Mouse (Mus musculus): ENCODE results near the gene Litaf. TPM values are rescaled to one million over a fixed set of nuclear protein-coding genes. Genes with fewer than 3 reads are reported as not detected.
A peak's percentile ranks its signal among the peaks of the same experiment; 100 is the strongest.
"Not testable (repeated sequence)": the region's sequence is repeated elsewhere in the genome, so short reads cannot be mapped to it uniquely, and the experiment has no call there.

Gene Litaf
- polyA plus RNA-seq, 1 experiment from 2014 or later: 31.6 TPM

DNA sequence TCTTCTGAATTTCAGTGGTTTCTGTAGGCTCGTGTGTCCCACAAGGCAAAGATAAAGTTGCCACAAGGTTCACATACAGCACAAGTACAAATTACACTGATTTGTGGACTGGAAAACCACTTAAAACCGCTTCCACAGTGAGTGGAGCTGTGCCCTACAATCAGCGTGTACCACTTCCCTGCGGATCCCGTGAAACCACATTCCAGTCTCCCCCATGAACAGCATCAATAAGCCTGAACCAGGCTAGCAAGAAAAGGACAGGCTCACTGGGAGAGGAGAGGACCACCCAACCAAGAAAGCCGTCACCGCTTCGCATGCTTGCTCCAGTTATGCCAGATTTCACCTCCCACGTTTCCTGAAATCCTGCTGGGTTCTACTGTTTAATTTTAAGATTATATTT is 77.7 kb downstream of the Litaf start:
- no peaks in the 10 kb centered on the region for H3K36me3 ChIP-seq
- no peak overlapping the region for H3K4me2 ChIP-seq
- no peak overlapping the region for H3K9ac ChIP-seq
- H3K27me3 ChIP-seq: no peaks in the 10 kb centered on the region
- no peak for ATAC-seq (ENCODE audit: low read depth)
- WGBS (ENCODE audit: insufficient replicate concordance): 76% methylated on average over 9 of the region's 9 CpGs
- no peak for DNase-seq
- H3K27ac ChIP-seq: no peak overlapping the region
- no peak overlapping the region for H3K4me3 ChIP-seq (replicated peaks)
- no peaks in the 10 kb centered on the region for H3K9me3 ChIP-seq (replicated peaks)
- H3K4me1 ChIP-seq (replicated peaks): peaks cover 49% of the 10 kb centered on the region

DNA sequence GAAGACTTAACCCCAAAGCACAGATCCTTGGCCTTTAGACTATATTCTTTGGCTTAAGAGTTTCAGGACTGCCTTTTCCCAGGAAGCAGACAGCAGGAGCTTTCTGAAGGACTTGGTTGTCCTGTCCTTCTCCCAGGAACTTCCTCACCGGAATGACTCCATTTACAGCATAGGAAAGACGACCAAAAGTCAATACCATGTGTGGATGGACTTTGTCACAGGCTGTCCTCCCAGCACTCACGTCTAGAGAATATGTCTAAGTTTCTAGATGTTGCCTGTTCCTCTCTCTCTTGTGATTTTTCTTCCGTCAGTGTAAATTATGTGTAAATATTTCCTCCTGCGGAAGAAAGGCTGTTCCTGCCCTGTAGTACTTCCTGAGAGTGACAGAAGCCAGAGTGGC is 81.4 kb downstream of the Litaf start:
- ATAC-seq (ENCODE audit: low read depth): no peak

DNA sequence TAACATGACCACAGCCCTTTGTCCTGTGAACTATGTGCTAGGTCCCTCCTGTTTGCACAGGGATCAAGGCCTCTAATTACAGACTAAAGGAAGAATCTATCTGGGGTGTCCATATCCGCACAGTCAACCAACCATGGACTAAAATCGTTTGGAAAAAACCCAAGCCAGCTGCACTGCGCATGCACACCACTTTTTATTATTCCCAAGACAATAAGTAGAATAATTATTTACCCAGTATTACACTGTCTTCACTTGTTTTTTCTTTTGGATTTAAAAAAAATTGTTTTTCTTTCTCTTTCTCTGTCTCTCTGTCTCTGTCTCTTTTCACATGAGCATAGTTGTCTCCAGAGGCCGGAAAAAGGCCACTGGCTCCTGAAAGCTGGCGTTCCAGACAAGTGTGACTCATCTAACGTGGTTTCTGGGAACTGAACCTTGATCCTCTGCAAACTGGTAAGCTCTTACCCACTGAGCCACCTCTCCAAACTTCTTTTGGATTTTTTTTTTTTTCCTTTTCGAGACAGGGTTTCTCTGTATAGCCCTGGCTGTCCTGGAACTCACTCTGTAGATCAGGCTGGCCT is 84.4 kb downstream of the Litaf start:
- WGBS (ENCODE audit: insufficient replicate concordance): 67% methylated on average over 7 of the region's 7 CpGs
- Histone ChIP-seq H3K4me1 (replicated peaks) (peaks cover 62% of the 10 kb centered on the region), H3K9me3 (replicated peaks) (no peaks in the 10 kb centered on the region), H3K27ac (no peak overlapping the region), H3K9ac (no peak overlapping the region), H3K36me3 (no peaks in the 10 kb centered on the region), H3K27me3 (no peaks in the 10 kb centered on the region), H3K4me3 (replicated peaks) (no peak overlapping the region), H3K4me2 (no peak overlapping the region)
- ATAC-seq (ENCODE audit: low read depth): no peak
- DNase-seq: no peak

More for the DNA sequence above, 81.4 kb downstream of the Litaf start:
- 38% methylated on average over 5 of the region's 5 CpGs for WGBS (ENCODE audit: insufficient replicate concordance)
- H3K27me3 ChIP-seq: no peaks in the 10 kb centered on the region
- H3K27ac ChIP-seq: no peak overlapping the region
- H3K4me3 ChIP-seq (replicated peaks): no peak overlapping the region
- H3K36me3 ChIP-seq: no peaks in the 10 kb centered on the region
- H3K4me1 ChIP-seq (replicated peaks): peaks cover 46% of the 10 kb centered on the region
- no peaks in the 10 kb centered on the region for H3K9me3 ChIP-seq (replicated peaks)
- no peak overlapping the region for H3K9ac ChIP-seq
- H3K4me2 ChIP-seq: no peak overlapping the region
- DNase-seq: no peak

DNA sequence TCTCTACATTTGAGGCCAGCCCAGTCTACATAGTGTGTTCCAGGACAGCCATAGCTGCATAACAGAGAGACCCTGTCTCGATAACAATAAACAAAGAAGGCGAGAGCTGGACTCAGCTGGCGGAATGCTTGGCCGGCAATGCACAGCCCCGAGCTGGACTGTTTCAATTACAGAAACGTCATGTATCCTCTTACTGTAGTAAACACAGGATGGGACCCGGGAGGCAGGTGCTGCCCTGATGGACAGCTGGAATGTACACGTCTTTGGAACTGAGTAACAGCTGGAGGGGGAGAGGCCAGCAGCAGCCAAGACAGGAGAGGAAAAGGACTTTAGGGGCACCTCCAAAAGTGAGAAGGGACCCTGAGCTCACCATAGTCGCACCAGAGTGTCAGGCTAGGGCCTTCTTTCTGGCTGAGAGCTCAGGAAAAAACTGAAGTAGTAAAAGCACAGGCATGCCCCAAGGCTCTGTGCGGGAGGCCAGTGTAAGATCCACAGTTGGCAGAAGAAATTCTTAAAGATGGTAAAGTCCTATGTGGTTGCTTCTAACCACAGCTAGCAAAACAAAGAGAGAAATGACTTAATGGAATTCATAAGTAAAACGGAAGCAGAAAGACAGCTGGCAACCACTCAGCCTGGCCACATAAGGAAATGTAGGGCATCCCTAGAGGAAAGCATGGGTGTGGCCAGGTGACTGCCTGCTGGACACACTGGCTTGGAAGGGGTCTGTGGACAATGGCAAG is 86.7 kb downstream of the Litaf start:
- H3K4me2 ChIP-seq: no peak overlapping the region
- no peak overlapping the region for H3K9ac ChIP-seq
- H3K4me1 ChIP-seq (replicated peaks): peaks cover 64% of the 10 kb centered on the region
- no peaks in the 10 kb centered on the region for H3K9me3 ChIP-seq (replicated peaks)
- H3K36me3 ChIP-seq: no peaks in the 10 kb centered on the region
- H3K27me3 ChIP-seq: no peaks in the 10 kb centered on the region
- no peak overlapping the region for H3K4me3 ChIP-seq (replicated peaks)
- H3K27ac ChIP-seq: 0 out of 2 replicates have a peak overlapping the region, but pooled peaks have one; percentile 13
- WGBS (ENCODE audit: insufficient replicate concordance): 59% methylated on average over 11 of the region's 11 CpGs
- no peak for ATAC-seq (ENCODE audit: low read depth)
- DNase-seq: no peak

DNA sequence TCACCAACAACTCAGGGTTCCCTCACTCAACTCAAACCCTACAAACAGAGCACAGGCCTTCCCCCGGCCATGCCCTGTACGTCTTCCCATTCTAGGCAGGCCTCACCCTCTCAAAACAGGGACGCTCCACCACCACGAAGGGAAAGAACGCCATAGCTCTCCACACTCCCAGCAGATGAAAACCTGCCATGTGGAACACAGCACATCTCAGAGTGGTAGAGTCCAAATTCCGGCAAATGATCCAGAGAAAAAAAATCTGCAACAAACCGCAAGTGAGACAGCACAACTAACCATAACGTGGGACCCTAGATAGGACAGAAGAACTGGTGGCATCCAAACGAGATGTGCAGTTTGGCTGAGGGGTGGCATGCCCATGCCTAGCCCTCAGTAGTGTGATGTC is 88.1 kb downstream of the Litaf start:
- 64% methylated on average over 9 of the region's 9 CpGs for WGBS (ENCODE audit: insufficient replicate concordance)
- Histone ChIP-seq H3K9ac (no peak overlapping the region), H3K4me1 (replicated peaks) (peaks cover 67% of the 10 kb centered on the region), H3K4me2 (no peak overlapping the region), H3K36me3 (no peaks in the 10 kb centered on the region), H3K9me3 (replicated peaks) (no peaks in the 10 kb centered on the region), H3K4me3 (replicated peaks) (no peak overlapping the region), H3K27me3 (no peaks in the 10 kb centered on the region), H3K27ac (no peak overlapping the region)
- no peak for ATAC-seq (ENCODE audit: low read depth)
- no peak for DNase-seq

DNA sequence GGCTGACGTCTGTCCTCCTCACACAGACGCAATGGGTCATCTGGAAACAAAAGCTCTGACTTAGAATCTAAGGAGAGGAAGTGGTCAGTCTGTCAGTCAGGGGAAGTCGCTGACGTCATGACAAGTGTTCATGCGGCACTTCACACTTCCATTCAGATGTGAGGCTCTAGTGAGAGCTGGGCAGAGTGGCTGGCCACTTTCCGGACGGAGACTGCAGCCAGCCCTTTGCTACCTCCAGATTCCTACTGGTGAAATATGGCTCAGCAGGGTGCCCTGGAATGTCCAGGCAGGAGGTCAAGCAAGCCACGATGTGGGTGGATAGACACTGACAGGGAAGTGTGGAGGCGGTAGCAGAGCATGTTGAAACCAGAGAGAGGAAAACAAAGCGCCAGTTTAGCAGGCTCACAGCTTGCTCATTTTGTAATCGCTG is 89.7 kb downstream of the Litaf start:
- peaks cover 68% of the 10 kb centered on the region for H3K4me1 ChIP-seq (replicated peaks)
- H3K27me3 ChIP-seq: no peaks in the 10 kb centered on the region
- H3K4me2 ChIP-seq: no peak overlapping the region
- H3K9ac ChIP-seq: no peak overlapping the region
- no peaks in the 10 kb centered on the region for H3K36me3 ChIP-seq
- no peak overlapping the region for H3K4me3 ChIP-seq (replicated peaks)
- H3K27ac ChIP-seq: peak overlapping the region; percentile 53
- 43% methylated on average over 11 of the region's 11 CpGs for WGBS (ENCODE audit: insufficient replicate concordance)
- ATAC-seq (ENCODE audit: low read depth) (no peak), DNase-seq (no peak)
- no peaks in the 10 kb centered on the region for H3K9me3 ChIP-seq (replicated peaks)

DNA sequence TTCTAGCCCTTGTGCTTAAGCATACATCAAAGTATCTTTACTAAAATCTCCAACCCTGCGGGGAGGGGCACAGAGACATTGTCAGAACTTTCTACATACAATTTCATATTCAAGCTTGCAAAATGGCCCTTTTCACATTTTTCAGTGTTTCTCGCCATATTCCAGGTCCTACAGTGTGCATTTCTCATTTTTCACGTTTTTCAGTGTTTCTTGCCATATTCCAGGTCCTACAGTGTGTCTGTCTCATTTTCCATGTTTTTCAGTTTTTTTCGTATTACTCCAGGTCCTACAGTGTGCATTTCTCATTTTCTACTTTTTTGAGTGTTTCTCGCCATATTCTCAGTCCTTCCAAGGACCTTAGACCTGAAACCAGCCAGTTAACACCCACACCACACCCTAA is 91.0 kb downstream of the Litaf start:
- 50% methylated on average over 5 of the region's 5 CpGs for WGBS (ENCODE audit: insufficient replicate concordance)
- DNase-seq (no peak), ATAC-seq (ENCODE audit: low read depth) (no peak)
- H3K27ac ChIP-seq: no peak overlapping the region
- H3K9ac ChIP-seq: no peak overlapping the region
- H3K4me2 ChIP-seq: no peak overlapping the region
- no peaks in the 10 kb centered on the region for H3K9me3 ChIP-seq (replicated peaks)
- no peaks in the 10 kb centered on the region for H3K36me3 ChIP-seq
- no peaks in the 10 kb centered on the region for H3K27me3 ChIP-seq
- peaks cover 72% of the 10 kb centered on the region for H3K4me1 ChIP-seq (replicated peaks)
- H3K4me3 ChIP-seq (replicated peaks): no peak overlapping the region

DNA sequence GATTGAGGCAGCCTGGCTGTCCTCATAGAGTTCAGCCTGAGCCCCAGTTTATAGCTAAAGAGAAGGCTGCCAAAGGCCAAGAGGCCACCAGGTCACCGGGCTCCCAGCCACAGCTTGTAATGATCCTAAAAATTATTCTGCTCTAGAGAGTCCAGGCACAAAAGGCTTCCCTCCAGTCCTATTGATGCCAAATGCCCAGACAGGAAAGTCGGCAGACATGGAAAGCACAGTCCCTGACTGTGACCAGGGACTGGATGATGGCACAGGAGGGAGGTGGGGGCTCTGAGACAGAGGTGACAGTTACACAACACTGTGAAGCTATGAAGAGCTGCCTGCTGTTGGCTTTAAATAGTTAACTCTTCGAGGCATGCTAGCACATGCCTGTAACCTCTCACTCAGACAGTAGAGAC is 91.9 kb downstream of the Litaf start:
- Histone ChIP-seq H3K4me1 (replicated peaks) (peaks cover 70% of the 10 kb centered on the region), H3K9ac (no peak overlapping the region), H3K9me3 (replicated peaks) (no peaks in the 10 kb centered on the region), H3K4me2 (no peak overlapping the region), H3K36me3 (no peaks in the 10 kb centered on the region), H3K27me3 (no peaks in the 10 kb centered on the region), H3K27ac (0 out of 2 replicates have a peak overlapping the region, but pooled peaks have one; percentile 1), H3K4me3 (replicated peaks) (no peak overlapping the region)
- ATAC-seq (ENCODE audit: low read depth): no peak
- WGBS (ENCODE audit: insufficient replicate concordance): 53% methylated on average over 3 of the region's 3 CpGs
- no peak for DNase-seq

DNA sequence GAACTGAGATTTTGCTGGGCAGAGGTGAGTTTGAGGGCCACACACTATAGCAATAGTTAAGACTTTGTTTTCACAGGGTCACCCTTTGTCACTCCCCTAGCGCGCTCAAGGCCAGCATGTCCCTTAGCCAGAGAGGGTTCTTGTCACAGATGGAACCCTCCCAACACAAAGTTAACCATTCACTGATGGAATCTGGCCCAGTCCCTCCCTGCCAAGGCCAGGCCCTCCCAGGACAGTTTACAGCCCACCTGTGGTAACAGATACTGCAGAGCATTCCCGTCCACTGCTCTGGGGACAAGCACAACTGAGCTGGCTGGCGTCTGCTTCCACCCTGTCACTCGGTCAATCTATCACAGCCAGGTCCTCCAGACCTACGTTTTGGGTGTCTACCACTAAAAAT is 93.7 kb downstream of the Litaf start:
- Histone ChIP-seq H3K4me2 (no peak overlapping the region), H3K4me1 (replicated peaks) (peaks cover 70% of the 10 kb centered on the region), H3K27ac (0 out of 2 replicates have a peak overlapping the region, but pooled peaks have one; percentile 27), H3K9ac (no peak overlapping the region), H3K4me3 (replicated peaks) (no peak overlapping the region), H3K36me3 (no peaks in the 10 kb centered on the region), H3K9me3 (replicated peaks) (no peaks in the 10 kb centered on the region), H3K27me3 (no peaks in the 10 kb centered on the region)
- WGBS (ENCODE audit: insufficient replicate concordance): 61% methylated on average over 6 of the region's 6 CpGs
- no peak for DNase-seq
- peak; percentile 76 for ATAC-seq (ENCODE audit: low read depth)

DNA sequence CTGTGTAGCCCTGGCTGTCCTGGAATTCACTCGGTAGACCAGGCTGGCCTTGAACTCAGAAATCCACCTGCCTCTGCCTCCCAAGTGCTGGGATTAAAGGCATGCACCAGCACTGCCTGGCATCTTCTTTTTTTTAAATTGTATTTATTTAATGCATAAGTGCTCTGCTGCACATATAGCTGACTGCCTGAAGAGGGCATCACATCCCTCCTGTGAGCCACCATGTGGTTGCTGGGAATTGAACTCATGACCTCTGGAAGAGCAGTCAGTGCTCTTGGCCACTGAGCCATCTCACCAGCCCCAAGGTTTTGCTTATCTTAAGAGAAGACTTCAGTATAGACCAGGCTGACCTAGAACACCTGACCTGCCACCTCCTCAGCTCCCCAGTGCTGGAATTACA is 96.0 kb downstream of the Litaf start:
- not testable (repeated sequence) for H3K9ac ChIP-seq; H3K36me3 ChIP-seq; H3K27me3 ChIP-seq; H3K4me2 ChIP-seq; H3K4me3 ChIP-seq (replicated peaks); H3K9me3 ChIP-seq (replicated peaks); ATAC-seq (ENCODE audit: low read depth); DNase-seq
- peak overlapping the region; percentile 11; the same call in 1 of the 2 replicates for H3K27ac ChIP-seq
- peaks cover 62% of the 10 kb centered on the region for H3K4me1 ChIP-seq (replicated peaks)
- 38% methylated on average over 1 of the region's 1 CpGs for WGBS (ENCODE audit: insufficient replicate concordance)

DNA sequence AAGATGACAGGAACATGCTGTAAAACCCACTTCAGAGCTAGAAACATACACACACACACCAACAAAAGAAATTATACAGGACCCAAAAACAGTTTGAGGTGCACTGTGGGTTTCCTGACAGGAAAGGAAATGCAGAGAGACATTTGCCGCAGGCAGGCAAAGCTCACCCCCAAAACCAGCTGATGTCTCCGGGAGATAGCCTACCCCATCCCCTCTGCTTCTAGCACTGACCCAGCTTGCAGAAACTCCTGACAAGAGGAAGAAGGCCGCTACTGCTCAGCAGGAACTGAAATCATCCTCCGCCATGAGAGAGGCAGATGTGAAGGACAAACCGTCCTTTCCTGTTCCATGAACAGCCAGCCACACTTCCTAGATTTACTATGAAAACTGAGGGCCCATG is 96.6 kb downstream of the Litaf start:
- Histone ChIP-seq H3K9me3 (replicated peaks) (no peaks in the 10 kb centered on the region), H3K27ac (no peak overlapping the region), H3K9ac (no peak overlapping the region), H3K4me3 (replicated peaks) (no peak overlapping the region), H3K36me3 (peaks cover 7% of the 10 kb centered on the region; the same call in 1 of the 2 replicates), H3K4me2 (no peak overlapping the region), H3K27me3 (no peaks in the 10 kb centered on the region), H3K4me1 (replicated peaks) (peaks cover 58% of the 10 kb centered on the region)
- DNase-seq (no peak), ATAC-seq (ENCODE audit: low read depth) (no peak)
- WGBS (ENCODE audit: insufficient replicate concordance): 28% methylated on average over 5 of the region's 5 CpGs

DNA sequence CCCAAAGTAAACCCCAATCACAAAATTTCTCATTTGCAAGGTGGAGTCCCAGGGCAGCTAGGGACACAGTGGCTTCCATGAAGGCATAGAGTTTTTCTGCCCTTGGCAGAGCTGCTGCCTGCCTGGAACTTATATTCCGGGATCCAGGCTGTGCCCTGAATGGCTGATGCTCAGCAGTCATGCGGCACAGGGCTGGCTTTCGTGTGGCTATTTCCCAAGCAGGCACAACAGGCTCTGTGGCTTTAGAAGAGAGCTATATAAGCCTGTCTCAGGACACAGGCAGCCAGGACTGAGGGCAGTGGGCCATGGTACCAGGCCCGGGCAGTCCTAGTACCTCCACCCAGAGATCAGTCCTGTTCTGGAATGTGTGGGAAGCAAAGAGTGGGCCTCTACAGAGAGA is 97.7 kb downstream of the Litaf start:
- no peak overlapping the region for H3K4me2 ChIP-seq
- H3K27me3 ChIP-seq: no peaks in the 10 kb centered on the region
- H3K4me1 ChIP-seq (replicated peaks): peaks cover 52% of the 10 kb centered on the region
- 75% methylated on average over 4 of the region's 4 CpGs for WGBS (ENCODE audit: insufficient replicate concordance)
- no peak overlapping the region for H3K4me3 ChIP-seq (replicated peaks)
- no peaks in the 10 kb centered on the region for H3K9me3 ChIP-seq (replicated peaks)
- DNase-seq (no peak), ATAC-seq (ENCODE audit: low read depth) (no peak)
- H3K27ac ChIP-seq: no peak overlapping the region
- no peak overlapping the region for H3K9ac ChIP-seq
- peaks cover 16% of the 10 kb centered on the region for H3K36me3 ChIP-seq
